Comparison of ENCODE assay signal across 8 mouse cellular contexts in the genomic region with DNA sequence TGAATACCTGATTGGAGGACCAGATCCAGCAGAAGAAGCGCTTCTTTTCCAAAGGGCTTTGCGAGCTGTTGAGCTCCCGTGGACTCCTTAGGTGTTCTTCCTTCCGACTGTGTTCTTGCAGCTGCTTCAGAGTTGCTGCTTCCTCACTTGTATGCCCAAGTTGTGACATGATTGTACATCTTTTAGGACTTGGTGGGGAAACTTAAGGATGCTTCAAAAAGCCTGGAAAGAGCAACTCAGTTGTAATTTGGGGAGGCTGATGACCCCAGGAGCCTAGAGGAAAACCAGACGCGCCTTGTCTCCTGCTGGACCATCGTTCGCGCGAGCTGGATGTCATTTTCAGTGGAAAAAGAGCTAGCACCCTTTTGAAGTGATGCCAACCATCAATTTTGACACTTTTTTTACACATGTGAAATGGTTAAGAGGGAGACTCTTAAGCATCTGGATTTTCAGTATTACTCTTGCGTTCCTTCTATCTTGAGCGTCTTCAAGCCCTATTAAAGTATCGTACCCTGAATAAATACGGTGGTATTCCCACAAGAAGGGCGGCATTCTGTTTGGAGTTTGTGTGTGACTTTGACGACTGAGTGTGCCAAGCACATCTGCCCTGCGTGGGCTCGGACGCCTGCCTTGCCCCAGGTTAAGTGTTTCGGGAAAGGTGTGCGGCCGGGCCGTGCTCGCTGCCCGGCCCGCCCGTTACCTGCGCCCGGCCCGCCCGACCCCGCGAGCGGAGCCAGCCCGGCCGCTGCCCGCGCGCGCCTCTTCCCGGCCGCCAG. TPM values are rescaled to one million over a fixed set of nuclear protein-coding genes. Genes with fewer than 3 reads are reported as not detected.
DNase-seq lines count a peak whose midpoint lies in the region; ATAC-seq and TF ChIP-seq lines count a peak whose summit lies in the region.

No protein-coding gene starts in this region.

- no peak for ATAC-seq in limb, embryonic 15.5 days (ENCODE audit: insufficient number of reproducible peaks, low FRiP score, low TSS enrichment, low read depth)
- no peak for ATAC-seq in stomach, embryonic 14.5 days (ENCODE audit: insufficient number of reproducible peaks, insufficient read depth, low FRiP score, low read depth)

- 16% methylated on average over 42 of the region's 42 CpGs for WGBS in cerebellum, adult 2 months
- 17% methylated on average over 36 of the region's 42 CpGs for WGBS in limb, embryonic 15.5 days
- 12% methylated on average over 42 of the region's 42 CpGs for WGBS in stomach, embryonic 14.5 days

- peak overlapping the region; percentile 70 for H3K27ac ChIP-seq in cerebellum, adult 2 months (ENCODE audit: insufficient read depth, low read length)
- peak overlapping the region; percentile 91 for H3K27ac ChIP-seq in testis, adult 2 months (ENCODE audit: control insufficient read depth, insufficient read depth, low read depth, low read length)
- H3K27ac ChIP-seq in limb, embryonic 15.5 days = peak overlapping the region; percentile 94
- peak overlapping the region; percentile 92; the same call in 1 of the 2 replicates for H3K27ac ChIP-seq in stomach, embryonic 14.5 days (ENCODE audit: low read length)

- no peaks in the 10 kb centered on the region for H3K9me3 ChIP-seq in limb, embryonic 15.5 days
- no peaks in the 10 kb centered on the region for H3K9me3 ChIP-seq in stomach, embryonic 14.5 days (ENCODE audit: control insufficient read depth, low read depth, low read length)

- H3K4me1 ChIP-seq in cerebellum, adult 2 months (ENCODE audit: control insufficient read depth, insufficient read depth, low read length) = peaks cover 4% of the 10 kb centered on the region; the same call in 1 of the 2 replicates
- peaks cover 8% of the 10 kb centered on the region for H3K4me1 ChIP-seq in testis, adult 2 months (ENCODE audit: control insufficient read depth, insufficient read depth, low read length)
- peaks cover 22% of the 10 kb centered on the region for H3K4me1 ChIP-seq in limb, embryonic 15.5 days
- H3K4me1 ChIP-seq in stomach, embryonic 14.5 days (ENCODE audit: control insufficient read depth, insufficient read depth, low read length) = peaks cover 16% of the 10 kb centered on the region; the same call in 1 of the 2 replicates

- TF ChIP-seq POLR2A in cerebellum, adult 2 months (IDR thresholded peaks at IDR 0.05; ENCODE audit: borderline replicate concordance, insufficient read depth, low read length) = no peak
- TF ChIP-seq POLR2A in testis, adult 2 months (IDR thresholded peaks at IDR 0.05; ENCODE audit: control insufficient read depth, low read depth, low read length) = peak; percentile 56; the same call in 1 of the 2 replicates

- H3K9ac ChIP-seq in limb, embryonic 15.5 days = peak overlapping the region; percentile 57
- peak overlapping the region; percentile 92 for H3K9ac ChIP-seq in stomach, embryonic 14.5 days (replicated peaks; ENCODE audit: low read depth, low read length)

- H3K36me3 ChIP-seq in testis, adult 2 months (ENCODE audit: control insufficient read depth, insufficient read depth, low read length) = no peaks in the 10 kb centered on the region
- H3K36me3 ChIP-seq in limb, embryonic 15.5 days = no peaks in the 10 kb centered on the region
- no peaks in the 10 kb centered on the region for H3K36me3 ChIP-seq in stomach, embryonic 14.5 days (ENCODE audit: control insufficient read depth, insufficient read depth, low read length)

- peak overlapping the region; percentile 76 for H3K4me2 ChIP-seq in limb, embryonic 15.5 days
- H3K4me2 ChIP-seq in stomach, embryonic 14.5 days (replicated peaks; ENCODE audit: low read depth, low read length) = peak overlapping the region; percentile 72

- no peaks in the 10 kb centered on the region for H3K27me3 ChIP-seq in cerebellum, adult 2 months (ENCODE audit: control insufficient read depth, insufficient read depth, low read length)
- H3K27me3 ChIP-seq in testis, adult 2 months (ENCODE audit: control insufficient read depth, insufficient read depth, low read length) = no peaks in the 10 kb centered on the region
- H3K27me3 ChIP-seq in limb, embryonic 15.5 days = peaks cover 18% of the 10 kb centered on the region
- H3K27me3 ChIP-seq in stomach, embryonic 14.5 days (ENCODE audit: control insufficient read depth, insufficient read depth, low read length) = no peaks in the 10 kb centered on the region

- peak in 1 of 2 experiments; percentile 29 for DNase-seq in cerebellum, adult 2 months
- DNase-seq in cerebellum, postnatal 36 days = no peak
- no peak for DNase-seq in testis, postnatal 14 days (ENCODE audit: low spot score)
- DNase-seq in urinary bladder, postnatal 4 days (ENCODE audit: low spot score in 2 of 2) = no peak
- DNase-seq in gastrocnemius, adult 18-20 months (ENCODE audit: low spot score) = no peak

- H3K4me3 ChIP-seq in cerebellum, adult 2 months (replicated peaks; ENCODE audit: insufficient read depth, low read depth, low read length) = peak overlapping the region; percentile 69
- peak overlapping the region; percentile 84 for H3K4me3 ChIP-seq in testis, adult 2 months (ENCODE audit: control insufficient read depth, low read depth, low read length)
- H3K4me3 ChIP-seq in limb, embryonic 15.5 days = peak overlapping the region; percentile 75
- peak overlapping the region; percentile 84 for H3K4me3 ChIP-seq in stomach, embryonic 14.5 days (ENCODE audit: low read depth, low read length)

- no peak for TF ChIP-seq CTCF in cerebellum, adult 2 months (IDR thresholded peaks at IDR 0.05; ENCODE audit: borderline replicate concordance, insufficient read depth, low read depth, low read length)
- TF ChIP-seq CTCF in testis, adult 2 months (IDR thresholded peaks at IDR 0.05; ENCODE audit: control insufficient read depth, insufficient read depth, insufficient replicate concordance, low read depth, low read length) = no peak

RNA-seq across cellular contexts. Expression of a gene that starts 0.9 kb away (rescaled TPM):
- 36.2 and 46.9 TPM in 2 replicates for polyA plus RNA-seq in cerebellum, adult 2 months (2012; rRNA removed)
- 113 and 166 TPM in 2 replicates for polyA plus RNA-seq in testis, adult 2 months (2012; rRNA removed)
- polyA plus RNA-seq in limb, embryonic 15.5 days (2015; fragmentation: Nextera tagmentation; extraction: Ambion mirVana) = 16.6 and 18.3 TPM in 2 replicates
- polyA plus RNA-seq in stomach, embryonic 14.5 days (2014; fragmentation: Nextera tagmentation; extraction: Ambion mirVana) = 32.4 and 34.0 TPM in 2 replicates
- total RNA-seq in gastrocnemius, adult 18-20 months (2021) = 10 to 100 TPM; 67.2 to 67.6 TPM

RNA-seq across cellular contexts. Expression of a gene that starts 3.7 kb away (rescaled TPM):
- polyA plus RNA-seq in cerebellum, adult 2 months (2012; rRNA removed) = 124 and 126 TPM in 2 replicates
- 45.1 and 58.2 TPM in 2 replicates for polyA plus RNA-seq in testis, adult 2 months (2012; rRNA removed)
- 221 and 227 TPM in 2 replicates for polyA plus RNA-seq in limb, embryonic 15.5 days (2015; fragmentation: Nextera tagmentation; extraction: Ambion mirVana)
- polyA plus RNA-seq in stomach, embryonic 14.5 days (2014; fragmentation: Nextera tagmentation; extraction: Ambion mirVana) = 215 and 223 TPM in 2 replicates
- total RNA-seq in gastrocnemius, adult 18-20 months (2021) = 10 to 100 TPM; 89.8 to 95.3 TPM

RNA-seq across cellular contexts. Expression of a gene that starts 18.0 kb away (rescaled TPM):
- 2.5 and 3.3 TPM in 2 replicates for polyA plus RNA-seq in cerebellum, adult 2 months (2012; rRNA removed)
- 97.3 and 108 TPM in 2 replicates for polyA plus RNA-seq in testis, adult 2 months (2012; rRNA removed)
- 0.20 and 0.31 TPM in 2 replicates for polyA plus RNA-seq in limb, embryonic 15.5 days (2015; fragmentation: Nextera tagmentation; extraction: Ambion mirVana)
- polyA plus RNA-seq in stomach, embryonic 14.5 days (2014; fragmentation: Nextera tagmentation; extraction: Ambion mirVana) = 0.29 and 0.53 TPM in 2 replicates
- total RNA-seq in gastrocnemius, adult 18-20 months (2021) = 1 to 10 TPM; 1.0 to 1.4 TPM

Comparison
In these comparisons a context has a peak if more than half of its experiments do, and no peak if none do; other contexts are left out.
1. RNA of a gene that starts 18.0 kb away (polyA plus RNA-seq): 97.3 to 108 TPM in testis, adult 2 months; 2.5 to 3.3 TPM in cerebellum, adult 2 months, 0.29 to 0.53 TPM in stomach, embryonic 14.5 days and 0.20 to 0.31 TPM in limb, embryonic 15.5 days; every median in the first group is over 10 times any median in the second.
2. Peak in every context shown above with its lines, with median percentiles within 50 percentile points of each other: H3K27ac ChIP-seq and H3K4me3 ChIP-seq.